10 mouse cellular contexts compared by ENCODE assay signal in the genomic region with DNA sequence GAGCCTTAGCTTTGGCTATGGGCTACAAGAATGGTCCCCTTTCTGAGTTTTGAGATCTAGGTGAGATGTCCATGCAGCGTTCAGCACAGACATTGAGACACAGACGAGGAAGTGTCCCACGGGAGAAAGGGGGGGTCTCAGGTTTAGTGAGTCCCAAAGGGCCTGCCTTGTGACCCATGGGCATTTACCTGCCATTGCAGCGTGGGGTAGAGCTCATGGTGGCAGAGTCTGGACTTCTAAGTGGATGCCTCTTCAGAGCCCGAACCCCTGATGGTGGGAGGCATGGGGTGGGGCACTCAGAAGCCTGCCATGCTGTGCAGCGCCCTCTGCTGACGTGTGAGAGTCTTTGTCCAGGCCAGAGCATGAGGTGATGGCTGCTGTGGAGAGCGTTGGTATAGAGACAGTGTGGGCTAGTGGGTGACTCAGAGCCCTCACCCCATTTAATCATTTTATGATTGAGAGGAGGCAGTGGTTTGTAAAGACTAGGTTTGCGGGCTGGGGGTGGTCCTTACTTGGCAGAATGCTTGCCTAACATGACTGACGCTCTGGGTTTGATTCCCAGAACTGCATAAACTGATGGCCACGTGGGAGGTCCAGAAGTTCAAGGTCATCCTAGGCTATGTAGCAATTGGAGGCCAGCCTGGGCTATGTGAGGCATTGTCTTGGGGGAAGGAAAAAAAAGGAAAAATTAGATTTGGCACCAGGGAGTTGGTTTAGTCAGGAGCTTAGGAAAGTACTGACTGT. TPM values are rescaled to one million over a fixed set of nuclear protein-coding genes. Genes with fewer than 3 reads are reported as not detected.
DNase-seq lines count a peak whose midpoint lies in the region; ATAC-seq and TF ChIP-seq lines count a peak whose summit lies in the region.
"Had no signal": no experiment of that assay in that cellular context is flagged by ENCODE, and none has a peak within 500 bp of the region (broad histone marks: within the 10 kb centered on the region; RNA-seq: fewer than 3 reads in every experiment).

No protein-coding gene starts in this region.

- no peak for TF ChIP-seq POLR2A in brain, embryonic 14.5 days (IDR thresholded peaks at IDR 0.05; ENCODE audit: borderline replicate concordance, extremely low read depth, insufficient read depth, insufficient read length, poor library complexity, severe bottlenecking)

- no peaks in the 10 kb centered on the region for H3K4me1 ChIP-seq in forebrain, postnatal 0 days (ENCODE audit: insufficient read depth)
- no peaks in the 10 kb centered on the region for H3K4me1 ChIP-seq in forebrain, embryonic 12.5 days
- H3K4me1 ChIP-seq in midbrain, embryonic 11.5 days (ENCODE audit: control insufficient read depth, insufficient read depth, low read length) = 0 out of 2 replicates have a peak, but pooled peaks cover 2% of the 10 kb centered on the region
- no peaks in the 10 kb centered on the region; the same call in 1 of the 2 replicates for H3K4me1 ChIP-seq in midbrain, embryonic 10.5 days
- no peaks in the 10 kb centered on the region for H3K4me1 ChIP-seq in midbrain, embryonic 14.5 days (ENCODE audit: control insufficient read depth, insufficient read depth, low read length)
- peaks cover 14% of the 10 kb centered on the region for H3K4me1 ChIP-seq in forebrain, embryonic 10.5 days

- no peak; the same call in 1 of the 2 replicates for ATAC-seq in forebrain, postnatal 0 days
- no peak for ATAC-seq in forebrain, embryonic 12.5 days (ENCODE audit: low FRiP score)
- 0 out of 2 replicates have a peak, but pooled peaks have one; percentile 14 for ATAC-seq in midbrain, embryonic 11.5 days (ENCODE audit: low FRiP score)
- ATAC-seq in midbrain, embryonic 14.5 days (ENCODE audit: low FRiP score, low TSS enrichment) = no peak; the same call in 1 of the 2 replicates

- H3K9ac ChIP-seq in forebrain, postnatal 0 days = no peak overlapping the region
- H3K9ac ChIP-seq in forebrain, embryonic 12.5 days = no peak overlapping the region
- no peak overlapping the region for H3K9ac ChIP-seq in midbrain, embryonic 11.5 days (ENCODE audit: low read length)
- no peak overlapping the region for H3K9ac ChIP-seq in midbrain, embryonic 14.5 days (replicated peaks; ENCODE audit: low read length)
- H3K9ac ChIP-seq: limb, embryonic 12.5 days had no signal

- TF ChIP-seq CTCF in forebrain, postnatal 0 days (IDR thresholded peaks at IDR 0.05; ENCODE audit: low read depth) = peak; percentile 25; the same call in 1 of the 2 replicates
- TF ChIP-seq CTCF in brain, embryonic 14.5 days (IDR thresholded peaks at IDR 0.05; ENCODE audit: borderline replicate concordance, extremely low read depth, insufficient read depth, insufficient read length) = peak; percentile 27; the same call in 1 of the 2 replicates

- no peaks in the 10 kb centered on the region for H3K27me3 ChIP-seq in forebrain, postnatal 0 days (ENCODE audit: insufficient read depth, low read length)
- no peaks in the 10 kb centered on the region for H3K27me3 ChIP-seq in forebrain, embryonic 12.5 days
- H3K27me3 ChIP-seq in midbrain, embryonic 11.5 days (ENCODE audit: control insufficient read depth, insufficient read depth, low read length) = no peaks in the 10 kb centered on the region
- H3K27me3 ChIP-seq in midbrain, embryonic 10.5 days (ENCODE audit: low read depth, poor library complexity, severe bottlenecking) = no peaks in the 10 kb centered on the region
- H3K27me3 ChIP-seq in midbrain, embryonic 14.5 days (ENCODE audit: control insufficient read depth, insufficient read depth, low read length) = no peaks in the 10 kb centered on the region
- no peaks in the 10 kb centered on the region for H3K27me3 ChIP-seq in forebrain, embryonic 10.5 days (ENCODE audit: poor library complexity, severe bottlenecking)
- H3K27me3 ChIP-seq: limb, embryonic 12.5 days had no signal

- H3K4me2 ChIP-seq in forebrain, postnatal 0 days (ENCODE audit: low read depth) = no peak overlapping the region
- H3K4me2 ChIP-seq in forebrain, embryonic 12.5 days = no peak overlapping the region
- no peak overlapping the region for H3K4me2 ChIP-seq in midbrain, embryonic 11.5 days
- H3K4me2 ChIP-seq in midbrain, embryonic 14.5 days (ENCODE audit: low read length) = no peak overlapping the region
- H3K4me2 ChIP-seq: limb, embryonic 12.5 days had no signal

- 73% methylated on average over 11 of the region's 11 CpGs for WGBS in forebrain, postnatal 0 days
- WGBS in forebrain, embryonic 12.5 days = 70% methylated on average over 11 of the region's 11 CpGs
- WGBS in midbrain, embryonic 11.5 days = 73% methylated on average over 11 of the region's 11 CpGs
- 70% methylated on average over 11 of the region's 11 CpGs for WGBS in midbrain, embryonic 10.5 days
- WGBS in midbrain, embryonic 14.5 days = 75% methylated on average over 11 of the region's 11 CpGs
- 68% methylated on average over 11 of the region's 11 CpGs for WGBS in forebrain, embryonic 10.5 days

- no peaks in the 10 kb centered on the region for H3K9me3 ChIP-seq in forebrain, postnatal 0 days (ENCODE audit: low read length)
- no peaks in the 10 kb centered on the region for H3K9me3 ChIP-seq in forebrain, embryonic 12.5 days
- H3K9me3 ChIP-seq in midbrain, embryonic 11.5 days (ENCODE audit: control insufficient read depth, low read length) = no peaks in the 10 kb centered on the region
- no peaks in the 10 kb centered on the region for H3K9me3 ChIP-seq in midbrain, embryonic 10.5 days (replicated peaks)
- H3K9me3 ChIP-seq in midbrain, embryonic 14.5 days (ENCODE audit: control insufficient read depth, low read length) = no peaks in the 10 kb centered on the region
- H3K9me3 ChIP-seq in forebrain, embryonic 10.5 days = no peaks in the 10 kb centered on the region
- H3K9me3 ChIP-seq: limb, embryonic 12.5 days had no signal

- no peak overlapping the region for H3K27ac ChIP-seq in forebrain, postnatal 0 days (ENCODE audit: low read depth, low read length)
- no peak overlapping the region for H3K27ac ChIP-seq in forebrain, embryonic 12.5 days
- H3K27ac ChIP-seq in midbrain, embryonic 11.5 days (ENCODE audit: low read depth, low read length) = no peak overlapping the region
- no peak overlapping the region for H3K27ac ChIP-seq in midbrain, embryonic 10.5 days (replicated peaks)
- H3K27ac ChIP-seq in midbrain, embryonic 14.5 days (replicated peaks; ENCODE audit: low read depth, low read length) = no peak overlapping the region
- H3K27ac ChIP-seq in forebrain, embryonic 10.5 days = no peak overlapping the region
- H3K27ac ChIP-seq: limb, embryonic 12.5 days had no signal

- no peak for DNase-seq in forebrain, postnatal 0 days
- DNase-seq in midbrain, embryonic 11.5 days (ENCODE audit: low spot score, missing footprints) = no peak
- DNase-seq in midbrain, embryonic 10.5 days (ENCODE audit: low spot score) = no peak
- no peak for DNase-seq in brain, embryonic 14.5 days (ENCODE audit: low read depth)
- peak; percentile 15 for DNase-seq in midbrain, embryonic 14.5 days
- no peak for DNase-seq in forebrain, embryonic 10.5 days (ENCODE audit: extremely low spot score, low spot score)
- DNase-seq in kidney, postnatal 14 days = no peak
- DNase-seq: cerebellum, adult 11 months had no signal

- no peaks in the 10 kb centered on the region for H3K36me3 ChIP-seq in forebrain, postnatal 0 days (ENCODE audit: insufficient read depth)
- no peaks in the 10 kb centered on the region for H3K36me3 ChIP-seq in forebrain, embryonic 12.5 days (replicated peaks)
- H3K36me3 ChIP-seq in midbrain, embryonic 11.5 days (ENCODE audit: control insufficient read depth, insufficient read depth, low read length) = no peaks in the 10 kb centered on the region
- no peaks in the 10 kb centered on the region for H3K36me3 ChIP-seq in midbrain, embryonic 10.5 days
- H3K36me3 ChIP-seq in midbrain, embryonic 14.5 days (ENCODE audit: control insufficient read depth, insufficient read depth, low read length) = no peaks in the 10 kb centered on the region
- no peaks in the 10 kb centered on the region for H3K36me3 ChIP-seq in forebrain, embryonic 10.5 days (replicated peaks)
- H3K36me3 ChIP-seq: limb, embryonic 12.5 days had no signal

- H3K4me3 ChIP-seq in forebrain, postnatal 0 days (ENCODE audit: low read depth, low read length) = no peak overlapping the region
- H3K4me3 ChIP-seq in forebrain, embryonic 12.5 days (replicated peaks) = no peak overlapping the region
- no peak overlapping the region for H3K4me3 ChIP-seq in midbrain, embryonic 11.5 days (ENCODE audit: low read depth, low read length)
- no peak overlapping the region for H3K4me3 ChIP-seq in midbrain, embryonic 10.5 days
- no peak overlapping the region for H3K4me3 ChIP-seq in midbrain, embryonic 14.5 days (replicated peaks; ENCODE audit: low read depth, low read length)
- no peak overlapping the region for H3K4me3 ChIP-seq in forebrain, embryonic 10.5 days
- H3K4me3 ChIP-seq: limb, embryonic 12.5 days had no signal

RNA-seq across cellular contexts. Expression of gene Ccdc3, which starts 23.6 kb away (rescaled TPM):
- total RNA-seq in forebrain, postnatal 0 days (2014; rRNA removed) = 9.2 and 9.9 TPM in 2 replicates
- 2.9 and 4.7 TPM in 2 replicates for polyA plus RNA-seq in forebrain, postnatal 0 days (2015; fragmentation: Nextera tagmentation; extraction: Ambion mirVana)
- polyA plus RNA-seq in forebrain, embryonic 12.5 days (2016; fragmentation: Nextera tagmentation; extraction: Ambion mirVana) = 2.9 and 4.0 TPM in 2 replicates
- polyA plus RNA-seq in midbrain, embryonic 11.5 days (2014; fragmentation: Nextera tagmentation; extraction: Ambion mirVana) = 4.3 and 5.1 TPM in 2 replicates
- 3.6 and 4.4 TPM in 2 replicates for polyA plus RNA-seq in midbrain, embryonic 10.5 days (2016; fragmentation: Nextera tagmentation; extraction: Ambion mirVana)
- polyA plus RNA-seq in brain, embryonic 14.5 days (2012; rRNA removed) = 4.4 and 10.2 TPM in 2 replicates
- polyA plus RNA-seq in midbrain, embryonic 14.5 days (2014; fragmentation: Nextera tagmentation; extraction: Ambion mirVana) = 5.0 and 7.8 TPM in 2 replicates
- polyA plus RNA-seq in forebrain, embryonic 10.5 days (2016; fragmentation: Nextera tagmentation; extraction: Ambion mirVana) = 0.92 and 1.8 TPM in 2 replicates
